Mouse (Mus musculus): ENCODE results near the gene Dlg2.

Gene Dlg2

GRCm38 (mm10) chr7:92147499-92147898 lies 1671.0 kb downstream of the Dlg2 start:
- POLR2A ChIA-PET: no interaction called here
- CTCF ChIA-PET: no interaction called here

DNA sequence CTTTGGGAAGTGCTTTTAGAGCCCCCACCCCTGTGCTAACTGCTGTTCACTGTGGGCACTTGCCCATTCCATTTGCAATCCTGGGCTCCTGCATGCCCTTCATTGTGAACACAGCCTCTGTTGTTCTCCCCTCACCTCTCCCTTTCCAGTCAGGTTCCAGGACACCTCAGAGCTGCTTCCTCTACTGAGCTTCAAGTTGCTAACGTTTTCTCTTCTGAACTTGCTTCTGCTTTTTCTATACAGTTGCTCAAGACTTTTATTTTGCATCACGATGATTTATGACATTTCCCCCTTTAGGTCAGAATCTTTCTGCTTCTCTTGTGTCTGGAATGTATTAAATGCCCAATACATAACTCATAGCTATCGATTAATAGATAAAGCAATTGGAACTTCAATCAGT lies 1674.3 kb downstream of the Dlg2 start:
- ChIA-PET CTCF (interaction anchor here in 1 of 4 experiments (0.6 kb wide), 1 partner anchor 64 kb away, joined by 8 read pairs; no protein-coding TSS in a partner anchor), POLR2A (no interaction called here)

DNA sequence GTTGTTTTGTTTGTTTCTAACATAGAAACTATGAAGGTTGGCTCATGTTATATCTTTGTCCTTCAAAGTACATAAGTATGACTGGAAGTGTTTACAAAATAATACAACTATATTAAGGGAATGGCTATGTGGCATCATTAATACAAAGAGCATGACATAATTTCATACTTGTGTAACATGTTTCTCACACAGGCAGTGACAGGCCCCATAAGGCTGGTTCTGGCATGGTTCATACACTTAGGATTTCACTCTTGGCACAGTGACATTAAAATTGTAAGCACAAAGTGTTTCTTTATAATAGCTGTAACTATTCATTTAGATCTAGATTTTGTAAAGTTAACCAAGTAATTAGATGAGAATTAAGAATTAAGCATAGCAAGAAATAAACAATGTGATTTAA lies 1678.1 kb downstream of the Dlg2 start:
- ChIA-PET CTCF (no interaction called here), POLR2A (interaction anchor here in 1 of 4 experiments (0.7 kb wide), 1 partner anchor 8 kb away, joined by 3 read pairs; no protein-coding TSS in a partner anchor)

- CTCF ChIA-PET: no interaction called here
- POLR2A ChIA-PET: interaction anchor here in 1 of 4 experiments (0.5 kb wide), 1 partner anchor 9 kb away, joined by 3 read pairs; no protein-coding TSS in a partner anchor
Measured at GRCm38 (mm10) chr7:92163150-92163549, 1686.7 kb downstream of the Dlg2 start.

- POLR2A ChIA-PET: no interaction called here
Measured at GRCm38 (mm10) chr7:92164316-92164715, 1687.8 kb downstream of the Dlg2 start.

DNA sequence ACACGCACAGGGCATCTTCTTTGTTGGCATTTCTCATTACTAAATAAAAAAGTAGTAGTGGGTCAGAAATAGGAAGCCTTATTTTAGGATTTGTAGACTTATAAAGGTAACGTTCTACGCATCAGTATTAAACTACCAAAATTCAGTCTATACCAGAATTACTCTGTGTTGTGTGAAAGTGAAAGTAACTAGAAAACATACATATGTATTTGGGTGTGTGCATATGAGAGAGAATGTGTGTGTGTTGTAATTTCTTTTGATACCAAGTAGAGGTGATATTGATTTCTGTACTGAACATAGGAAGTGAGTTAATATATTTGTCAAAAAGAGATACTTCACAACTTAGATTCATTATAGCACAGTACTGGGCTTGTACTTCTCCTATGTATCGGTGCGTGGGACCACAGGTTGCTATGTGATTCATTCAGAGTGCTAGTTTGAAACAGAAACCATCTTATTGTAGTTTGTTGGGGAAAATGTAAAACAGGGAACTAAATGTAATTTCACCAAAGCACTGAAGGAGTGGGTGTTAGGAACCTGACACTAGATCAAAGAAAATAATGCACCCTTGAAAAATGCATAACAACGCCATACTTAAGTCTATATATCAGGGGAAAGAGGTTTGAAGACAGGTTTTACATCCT lies 1688.5 kb downstream of the Dlg2 start:
- ChIA-PET POLR2A (no interaction called here), CTCF (interaction anchor here in 1 of 4 experiments (0.8 kb wide), 1 partner anchor 21 kb away, joined by 3 read pairs; no protein-coding TSS in a partner anchor)

More at GRCm38 (mm10) chr7:92164316-92164715, 1687.8 kb downstream of the Dlg2 start:
- CTCF ChIA-PET: interaction anchor here in 1 of 4 experiments (0.8 kb wide), 1 partner anchor 20 kb away, joined by 3 read pairs; no protein-coding TSS in a partner anchor

DNA sequence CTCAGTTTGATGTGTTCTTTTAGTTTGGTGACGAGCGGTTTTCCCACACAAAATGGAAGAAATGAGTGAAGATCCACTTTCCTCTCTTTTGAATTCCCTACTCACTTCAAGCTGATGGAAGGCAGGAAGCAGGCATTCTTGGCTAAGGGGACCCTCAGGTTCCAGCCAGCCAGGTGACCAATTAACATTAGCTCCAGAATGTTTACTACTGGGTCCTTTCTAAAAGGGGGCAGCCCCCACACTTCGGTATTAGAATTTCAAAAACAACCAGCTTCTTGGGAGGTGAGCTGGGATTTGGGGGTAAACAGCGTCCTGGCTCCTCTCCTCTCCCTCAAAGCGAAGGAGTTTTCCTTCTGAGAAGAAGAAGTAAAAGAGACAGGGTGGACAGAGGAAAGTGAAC lies 1703.6 kb downstream of the Dlg2 start:
- ChIA-PET POLR2A (interaction anchor here in 2 of 4 experiments (0.7 to 1.5 kb wide), 2 partner anchors 26 to 695 kb away, joined by 3 read pairs; no protein-coding TSS in a partner anchor), CTCF (interaction anchor here in 1 of 4 experiments (0.6 kb wide), 2 partner anchors 41 to 341 kb away, joined by 3 to 8 read pairs; no protein-coding TSS in a partner anchor)

GRCm38 (mm10) chr7:92180591-92181587 lies 1704.4 kb downstream of the Dlg2 start:
- CTCF ChIA-PET: interaction anchor here in 1 of 4 experiments (0.6 kb wide), 1 partner anchor 40 kb away, joined by 3 read pairs; no protein-coding TSS in a partner anchor
- POLR2A ChIA-PET: no interaction called here

GRCm38 (mm10) chr7:92181959-92182612 lies 1705.6 kb downstream of the Dlg2 start:
- POLR2A ChIA-PET: interaction anchor here in 1 of 4 experiments (0.6 kb wide), 1 partner anchor 21 kb away, joined by 4 read pairs; no protein-coding TSS in a partner anchor
- CTCF ChIA-PET: interaction anchor here in 1 of 4 experiments (0.6 kb wide), 1 partner anchor 58 kb away, joined by 3 read pairs; no protein-coding TSS in a partner anchor

DNA sequence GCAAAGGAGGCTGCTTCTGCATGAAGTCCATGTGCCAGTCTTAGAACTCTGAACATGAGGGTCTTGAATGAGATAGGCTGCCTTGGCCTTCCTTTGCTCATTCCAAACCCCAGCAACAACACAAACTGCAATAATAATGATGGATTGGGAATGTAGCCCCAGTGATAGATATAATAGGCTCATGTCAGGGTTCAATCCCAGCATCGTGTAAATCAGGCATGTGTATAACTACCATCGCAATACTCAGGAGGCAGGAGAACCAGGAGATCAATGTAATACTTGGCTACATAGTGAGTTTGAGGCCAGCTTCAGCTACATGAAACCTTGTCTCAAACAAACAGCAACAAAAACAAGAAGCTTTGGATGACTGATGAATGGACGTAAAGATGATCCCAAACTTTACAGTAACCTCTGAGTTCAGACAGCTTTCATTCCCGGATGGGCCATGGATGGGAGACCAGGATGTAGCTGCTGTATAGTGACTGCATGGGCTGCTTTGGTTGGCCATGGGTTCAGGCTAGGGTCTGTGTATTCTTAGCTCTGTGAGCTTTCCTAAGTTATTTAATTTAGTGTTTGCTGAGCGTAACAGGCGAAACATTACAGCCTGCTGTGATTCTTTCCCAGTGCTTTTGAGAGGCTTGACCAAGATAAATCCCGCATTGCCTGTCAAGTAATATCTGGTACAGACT lies 1708.0 kb downstream of the Dlg2 start:
- ChIA-PET POLR2A (interaction anchor here in 1 of 4 experiments (0.6 kb wide), 1 partner anchor 733 kb away, joined by 3 read pairs; no protein-coding TSS in a partner anchor), CTCF (no interaction called here)

DNA sequence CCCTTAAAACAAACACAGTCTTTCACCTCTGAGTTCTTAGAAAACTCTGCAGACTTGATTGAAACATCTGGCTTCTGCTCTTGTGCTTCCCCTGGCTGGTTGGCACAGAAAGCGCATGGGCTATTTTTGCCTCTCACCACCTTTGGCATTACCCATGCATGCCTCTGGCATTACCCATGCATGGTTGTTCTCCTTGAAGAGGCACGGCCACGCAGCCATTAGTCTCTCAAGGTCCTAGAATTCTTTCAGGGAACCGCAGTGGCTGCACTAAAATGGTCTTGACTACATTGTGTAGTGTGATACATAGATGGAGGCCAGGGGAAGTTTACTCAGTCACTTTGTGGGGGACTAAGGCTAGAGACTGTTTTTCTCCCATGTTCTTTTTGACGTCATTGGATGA lies 1709.9 kb downstream of the Dlg2 start:
- ChIA-PET CTCF (no interaction called here), POLR2A (no interaction called here)

GRCm38 (mm10) chr7:92189149-92189548 lies 1712.7 kb downstream of the Dlg2 start:
- CTCF ChIA-PET: no interaction called here
- POLR2A ChIA-PET: no interaction called here

DNA sequence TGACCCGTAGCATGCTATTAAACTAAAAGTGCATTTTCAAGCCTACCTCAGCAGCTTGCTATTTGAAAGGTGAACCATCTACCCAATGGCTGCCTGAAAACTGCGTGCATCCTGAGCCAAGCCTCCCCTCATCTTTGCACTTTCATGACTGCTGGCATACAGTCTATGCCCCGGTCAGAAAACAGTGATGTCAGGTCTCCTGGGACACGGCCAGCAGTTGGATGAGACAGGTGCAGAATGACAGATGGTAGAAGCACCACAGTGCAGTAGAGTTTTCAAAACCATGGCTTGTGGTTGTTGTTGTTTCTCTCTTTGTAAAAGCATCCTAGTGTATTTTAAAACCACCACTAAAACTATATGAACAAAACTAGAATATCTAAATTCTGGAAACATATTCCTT lies 1719.5 kb downstream of the Dlg2 start:
- POLR2A ChIA-PET: no interaction called here
- CTCF ChIA-PET: no interaction called here

GRCm38 (mm10) chr7:92197621-92198020 lies 1721.1 kb downstream of the Dlg2 start:
- CTCF ChIA-PET: no interaction called here
- POLR2A ChIA-PET: no interaction called here

- ChIA-PET POLR2A (no interaction called here), CTCF (no interaction called here)
Measured at GRCm38 (mm10) chr7:92199131-92199530, 1722.7 kb downstream of the Dlg2 start.

DNA sequence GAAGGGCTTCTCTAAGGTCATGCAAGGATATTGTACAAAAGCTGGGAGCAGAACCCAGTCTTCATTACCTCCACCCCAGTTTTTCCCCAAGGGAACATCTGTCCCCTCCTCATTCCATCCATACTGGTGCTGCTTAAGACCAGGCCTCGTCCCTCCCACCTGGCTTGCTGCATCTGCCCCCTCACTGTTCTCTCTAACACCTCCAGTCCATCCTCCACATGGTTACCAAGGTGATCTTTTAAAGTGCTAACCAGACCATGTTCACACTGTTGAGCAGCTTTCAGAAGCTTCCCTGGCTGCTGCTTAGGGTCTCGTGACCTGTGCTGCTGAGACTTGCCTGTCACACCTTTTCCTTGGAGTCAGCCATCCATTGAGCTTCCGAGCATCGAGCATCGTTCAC lies 1734.2 kb downstream of the Dlg2 start:
- ChIA-PET CTCF (no interaction called here), POLR2A (no interaction called here)

DNA sequence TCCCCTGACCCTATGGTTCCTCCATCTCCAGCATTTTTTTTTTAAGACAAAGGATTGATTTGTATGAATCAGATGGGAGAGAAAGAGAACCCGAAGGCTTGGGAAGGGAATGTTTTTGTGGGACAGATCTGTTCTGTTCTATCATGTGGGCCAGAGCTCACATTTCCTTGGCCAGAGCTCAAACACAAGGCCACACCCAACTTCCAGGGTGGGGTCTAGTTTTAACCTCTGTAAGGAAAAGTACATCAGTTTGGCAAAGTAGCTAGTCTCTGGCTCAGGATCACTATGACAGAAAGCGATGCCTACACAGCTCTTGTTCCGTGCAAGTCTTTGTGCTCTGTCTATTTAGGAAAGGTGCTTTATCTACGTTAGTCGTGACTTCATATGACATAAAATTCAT lies 1737.3 kb downstream of the Dlg2 start:
- ChIA-PET CTCF (interaction anchor here in 1 of 4 experiments (0.7 kb wide), 1 partner anchor 11 kb away, joined by 7 read pairs; no protein-coding TSS in a partner anchor), POLR2A (interaction anchor here in 1 of 4 experiments (0.7 kb wide), 1 partner anchor 1362 kb away, joined by 3 read pairs; no protein-coding TSS in a partner anchor)

DNA sequence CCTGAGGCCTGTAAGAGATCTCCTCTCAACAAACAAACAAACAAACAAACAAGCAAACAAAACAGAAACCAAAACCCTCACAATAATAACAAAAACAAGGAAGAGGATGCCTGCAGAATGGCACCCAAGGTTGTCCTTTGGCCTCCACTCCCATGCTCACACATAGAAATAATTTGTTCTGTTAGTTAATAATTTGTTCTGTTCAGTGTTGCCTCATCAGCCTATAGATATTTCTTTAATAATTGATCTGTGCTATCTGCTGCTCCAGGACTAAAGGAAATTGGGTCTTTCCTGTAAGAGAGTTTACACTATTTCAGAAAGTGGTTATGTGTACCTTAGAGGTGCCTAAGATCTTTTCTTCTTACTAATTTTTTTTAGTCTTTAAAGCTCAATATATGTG lies 1741.7 kb downstream of the Dlg2 start:
- POLR2A ChIA-PET: no interaction called here
- CTCF ChIA-PET: no interaction called here

- CTCF ChIA-PET: interaction anchor here in 1 of 4 experiments (0.5 kb wide), 1 partner anchor 40 kb away, joined by 3 read pairs; no protein-coding TSS in a partner anchor
Measured at GRCm38 (mm10) chr7:92220619-92221018, 1744.1 kb downstream of the Dlg2 start.

More at GRCm38 (mm10) chr7:92220619-92221018, 1744.1 kb downstream of the Dlg2 start:
- POLR2A ChIA-PET: interaction anchor here in 1 of 4 experiments (0.7 kb wide), 1 partner anchor 156 kb away, joined by 3 read pairs; no protein-coding TSS in a partner anchor

All from embryonic stem cell, embryonic (primary cell).